Mouse (Mus musculus): ENCODE measurements around the gene Synm.
A peak's percentile ranks its signal among the peaks of the same experiment; 100 is the strongest.

Gene Synm

DNA sequence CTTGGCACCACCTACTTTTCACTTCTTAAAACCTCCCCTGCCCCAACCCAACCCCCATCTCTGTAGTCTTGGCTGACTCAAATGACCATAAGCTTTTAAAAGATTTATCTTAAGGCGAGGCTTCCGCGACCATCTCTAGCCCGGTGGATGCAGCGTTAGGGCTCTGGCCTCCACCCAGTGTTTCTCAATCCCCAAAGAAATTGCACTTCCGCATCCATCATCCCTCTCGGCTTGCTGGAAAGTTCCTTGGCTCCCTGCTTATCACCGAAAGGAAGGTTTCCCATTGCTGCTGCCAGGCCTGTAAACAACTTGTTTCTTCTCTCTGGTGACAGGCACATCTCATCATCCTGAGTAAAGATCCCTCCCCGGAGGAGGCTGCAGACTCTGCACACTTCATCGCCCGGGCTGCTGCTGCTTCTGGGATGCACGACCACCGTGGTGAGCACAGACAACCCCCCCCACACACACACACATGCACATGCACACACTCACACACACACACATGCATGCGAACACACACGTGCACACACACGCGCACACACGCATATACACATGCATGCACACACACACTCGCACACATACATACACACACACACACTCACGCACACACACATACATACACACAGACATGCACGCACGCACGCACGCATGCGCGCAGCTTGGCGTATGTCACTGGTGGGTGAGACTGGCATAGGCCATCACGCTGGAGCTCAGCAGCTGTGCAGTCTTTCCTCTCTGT, 61.5 kb downstream of the Synm start:
- DNase-seq, result no peak

DNA sequence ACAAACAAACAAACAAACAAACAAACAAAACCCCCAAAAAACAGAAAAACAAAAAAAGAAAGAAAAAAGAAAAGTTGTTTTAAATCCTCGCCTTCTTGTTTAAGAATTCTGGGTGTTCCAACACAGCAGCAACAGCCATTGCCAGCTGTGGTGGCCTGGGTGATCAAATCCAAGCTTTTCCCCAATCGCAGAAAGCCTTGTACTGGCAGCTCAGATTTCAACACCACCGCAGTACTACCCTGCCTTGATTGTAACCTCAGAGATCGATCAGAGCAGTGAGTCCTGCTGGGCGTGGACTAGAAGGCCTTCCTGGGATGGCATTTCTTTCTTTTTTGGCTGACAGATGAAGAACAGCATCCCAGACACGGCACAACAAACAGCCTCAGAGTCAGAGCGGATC, 63.6 kb downstream of the Synm start:
- no peak for DNase-seq

GRCm38 (mm10) chr7:67692791-67693538, 66.6 kb downstream of the Synm start:
- no peak for DNase-seq

DNA sequence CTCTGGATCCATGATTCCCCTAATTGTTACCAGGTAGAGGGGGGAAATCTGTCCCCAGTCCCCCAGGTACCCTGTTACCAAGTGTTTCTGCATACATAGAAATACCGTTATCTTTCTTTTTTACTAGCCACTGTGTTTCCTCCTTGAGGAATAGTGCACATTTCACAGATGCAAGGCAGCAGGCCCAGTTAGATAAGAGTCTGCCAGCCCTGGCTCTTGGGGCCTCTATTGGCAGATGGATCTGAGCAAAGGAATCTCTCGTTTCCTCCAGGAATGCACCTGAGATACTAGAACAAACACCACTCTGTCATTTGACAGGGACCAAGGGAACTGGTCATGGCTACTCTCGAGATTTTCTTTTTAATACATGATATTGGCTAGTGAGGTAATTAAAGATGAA, 67.4 kb downstream of the Synm start:
- no peak for DNase-seq

- DNase-seq, result peak; percentile 54 to 74
Measured at GRCm38 (mm10) chr7:67691036-67691435, 68.5 kb downstream of the Synm start.

- DNase-seq, result no peak
Measured at GRCm38 (mm10) chr7:67689793-67690192, 69.7 kb downstream of the Synm start.

GRCm38 (mm10) chr7:67688281-67688680, 71.3 kb downstream of the Synm start:
- DNase-seq, result peak; percentile 63 to 64

DNA sequence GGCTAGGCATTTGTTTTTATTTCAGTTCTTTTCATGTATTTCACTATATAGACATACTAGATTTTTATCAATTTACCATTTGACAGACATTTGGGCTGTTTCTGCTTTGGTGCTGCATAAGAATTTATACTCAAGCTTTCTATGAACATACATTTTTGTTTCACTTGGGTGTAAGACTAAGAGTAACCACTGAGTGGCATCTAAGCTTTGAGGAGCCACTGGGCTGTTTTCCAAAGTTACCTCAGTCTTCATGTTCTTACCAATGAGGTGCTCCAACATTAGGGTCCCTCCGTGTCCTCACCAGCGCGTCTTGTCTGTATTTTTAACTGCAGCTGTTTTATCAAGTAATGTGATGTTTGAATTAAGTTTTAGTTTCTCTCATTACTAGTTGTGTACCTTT, 73.0 kb downstream of the Synm start:
- DNase-seq, result no peak

DNA sequence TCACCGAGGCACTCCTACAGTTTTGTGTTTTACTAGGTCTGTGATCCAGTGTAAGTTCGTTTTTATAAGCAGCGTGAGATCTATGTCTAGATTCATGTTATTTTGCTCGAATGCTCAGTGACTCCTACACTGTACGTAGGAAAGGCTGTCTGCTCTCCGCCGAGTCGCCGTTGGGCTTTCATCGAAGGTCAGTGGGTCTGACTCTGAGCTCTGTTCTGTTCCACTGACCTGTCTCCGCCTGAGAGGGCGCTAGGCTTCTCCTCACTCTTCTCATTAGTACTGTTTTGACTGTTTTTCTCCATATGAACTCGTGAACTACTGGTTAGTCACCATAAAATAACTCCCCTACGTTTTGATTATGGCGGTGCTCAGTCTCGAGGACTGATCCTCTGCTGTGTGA, 76.5 kb downstream of the Synm start:
- DNase-seq, result no peak

GRCm38 (mm10) chr7:67681078-67681477, 78.5 kb downstream of the Synm start:
- no peak for DNase-seq
